Comparison of ENCODE assay signal across 8 mouse cellular contexts in genomic region chr7:112023601-112024445, GRCm38 (mm10). TPM values are rescaled to one million over a fixed set of nuclear protein-coding genes. Genes with fewer than 3 reads are reported as not detected.
A peak's percentile ranks its signal among the peaks of the same experiment; 100 is the strongest.
DNase-seq lines count a peak whose midpoint lies in the region; ATAC-seq and TF ChIP-seq lines count a peak whose summit lies in the region.

No protein-coding gene starts in this region.

- no peak for TF ChIP-seq CTCF in cerebellum, adult 2 months (IDR thresholded peaks at IDR 0.05; ENCODE audit: borderline replicate concordance, insufficient read depth, low read depth, low read length)
- no peak for TF ChIP-seq CTCF in thymus, adult 2 months (IDR thresholded peaks at IDR 0.05; ENCODE audit: borderline replicate concordance, control insufficient read depth, extremely low read depth, insufficient read depth, low read length, poor library complexity)

- WGBS in cerebellum, adult 2 months = under 1% methylated on average over 58 of the region's 58 CpGs
- under 1% methylated on average over 58 of the region's 58 CpGs for WGBS in thymus, adult 2 months
- under 1% methylated on average over 55 of the region's 58 CpGs for WGBS in forebrain, embryonic 12.5 days
- WGBS in kidney, embryonic 15.5 days = under 1% methylated on average over 58 of the region's 58 CpGs
- WGBS in midbrain, embryonic 12.5 days = under 1% methylated on average over 57 of the region's 58 CpGs

- DNase-seq in cerebellum, adult 2 months = no peak
- no peak for DNase-seq in cerebellum, postnatal 14 days
- DNase-seq in thymus, adult 2 months = peak; percentile 62
- DNase-seq in thymus, postnatal 4 days = no peak
- no peak for DNase-seq in ovary, postnatal 36 days (ENCODE audit: low spot score)

- H3K36me3 ChIP-seq in thymus, adult 2 months (ENCODE audit: control insufficient read depth, insufficient read depth, low read length) = no peaks in the 10 kb centered on the region; the same call in 1 of the 2 replicates
- H3K36me3 ChIP-seq in forebrain, embryonic 12.5 days (replicated peaks) = no peaks in the 10 kb centered on the region
- no peaks in the 10 kb centered on the region for H3K36me3 ChIP-seq in kidney, embryonic 15.5 days
- no peaks in the 10 kb centered on the region for H3K36me3 ChIP-seq in midbrain, embryonic 12.5 days

- H3K9ac ChIP-seq in forebrain, embryonic 12.5 days = peak overlapping the region; percentile 98
- peak overlapping the region; percentile 99 for H3K9ac ChIP-seq in kidney, embryonic 15.5 days
- peak overlapping the region; percentile 98 for H3K9ac ChIP-seq in midbrain, embryonic 12.5 days (replicated peaks)

- no peak for TF ChIP-seq POLR2A in cerebellum, adult 2 months (IDR thresholded peaks at IDR 0.05; ENCODE audit: borderline replicate concordance, insufficient read depth, low read length)
- no peak for TF ChIP-seq POLR2A in thymus, adult 2 months (IDR thresholded peaks at IDR 0.05; ENCODE audit: control insufficient read depth, extremely low read depth, insufficient read depth, low read length, poor library complexity)

- H3K4me3 ChIP-seq in cerebellum, adult 2 months (replicated peaks; ENCODE audit: insufficient read depth, low read depth, low read length) = peak overlapping the region; percentile 60
- peak overlapping the region; percentile 95 for H3K4me3 ChIP-seq in thymus, adult 2 months (ENCODE audit: control insufficient read depth, insufficient read depth, low read length)
- H3K4me3 ChIP-seq in forebrain, embryonic 12.5 days (replicated peaks) = peak overlapping the region; percentile 95
- peak overlapping the region; percentile 93 for H3K4me3 ChIP-seq in kidney, embryonic 15.5 days (replicated peaks)
- peak overlapping the region; percentile 90 for H3K4me3 ChIP-seq in midbrain, embryonic 12.5 days

- H3K9me3 ChIP-seq in forebrain, embryonic 12.5 days = no peaks in the 10 kb centered on the region
- H3K9me3 ChIP-seq in kidney, embryonic 15.5 days (replicated peaks) = no peaks in the 10 kb centered on the region
- no peaks in the 10 kb centered on the region for H3K9me3 ChIP-seq in midbrain, embryonic 12.5 days

- H3K4me2 ChIP-seq in forebrain, embryonic 12.5 days = peak overlapping the region; percentile 71
- peak overlapping the region; percentile 70 for H3K4me2 ChIP-seq in kidney, embryonic 15.5 days
- peak overlapping the region; percentile 83 for H3K4me2 ChIP-seq in midbrain, embryonic 12.5 days (replicated peaks)

- no peaks in the 10 kb centered on the region; the same call in 1 of the 2 replicates for H3K4me1 ChIP-seq in cerebellum, adult 2 months (ENCODE audit: control insufficient read depth, insufficient read depth, low read length)
- peaks cover 4% of the 10 kb centered on the region for H3K4me1 ChIP-seq in thymus, adult 2 months (replicated peaks; ENCODE audit: control insufficient read depth, insufficient read depth, low read length)
- peaks cover 26% of the 10 kb centered on the region for H3K4me1 ChIP-seq in forebrain, embryonic 12.5 days
- peaks cover 47% of the 10 kb centered on the region for H3K4me1 ChIP-seq in kidney, embryonic 15.5 days
- H3K4me1 ChIP-seq in midbrain, embryonic 12.5 days = peaks cover 39% of the 10 kb centered on the region

- no peaks in the 10 kb centered on the region; the same call in 1 of the 2 replicates for H3K27me3 ChIP-seq in cerebellum, adult 2 months (ENCODE audit: control insufficient read depth, insufficient read depth, low read length)
- no peaks in the 10 kb centered on the region for H3K27me3 ChIP-seq in thymus, adult 2 months (ENCODE audit: control insufficient read depth, insufficient read depth, low read length)
- no peaks in the 10 kb centered on the region for H3K27me3 ChIP-seq in forebrain, embryonic 12.5 days
- no peaks in the 10 kb centered on the region for H3K27me3 ChIP-seq in kidney, embryonic 15.5 days
- no peaks in the 10 kb centered on the region; the same call in 1 of the 2 replicates for H3K27me3 ChIP-seq in midbrain, embryonic 12.5 days

- peak; percentile 84 for ATAC-seq in forebrain, embryonic 12.5 days (ENCODE audit: low FRiP score)
- ATAC-seq in kidney, embryonic 15.5 days (replicated peaks; ENCODE audit: low FRiP score) = peak; percentile 80
- peak; percentile 81 for ATAC-seq in midbrain, embryonic 12.5 days (ENCODE audit: low FRiP score, low read depth)

- peak overlapping the region; percentile 78 for H3K27ac ChIP-seq in cerebellum, adult 2 months (ENCODE audit: insufficient read depth, low read length)
- peak overlapping the region; percentile 40 for H3K27ac ChIP-seq in thymus, adult 2 months (ENCODE audit: control insufficient read depth, insufficient read depth, low read length)
- H3K27ac ChIP-seq in forebrain, embryonic 12.5 days = peak overlapping the region; percentile 99
- peak overlapping the region; percentile 97 for H3K27ac ChIP-seq in kidney, embryonic 15.5 days
- H3K27ac ChIP-seq in midbrain, embryonic 12.5 days (replicated peaks) = peak overlapping the region; percentile 98

RNA-seq across cellular contexts. Expression of gene Usp47, which starts 0.5 kb away (rescaled TPM):
- polyA plus RNA-seq in cerebellum, adult 2 months (2012; rRNA removed) = 45.1 and 46.7 TPM in 2 replicates
- 12.6 and 13.2 TPM in 2 replicates for polyA plus RNA-seq in thymus, adult 2 months (2012; rRNA removed)
- polyA plus RNA-seq in forebrain, embryonic 12.5 days (2016; fragmentation: Nextera tagmentation; extraction: Ambion mirVana) = 113 and 115 TPM in 2 replicates
- 61.1 and 62.0 TPM in 2 replicates for polyA plus RNA-seq in kidney, embryonic 15.5 days (2015; fragmentation: Nextera tagmentation; extraction: Ambion mirVana)
- polyA plus RNA-seq in midbrain, embryonic 12.5 days (2016; fragmentation: Nextera tagmentation; extraction: Ambion mirVana) = 105 and 113 TPM in 2 replicates

Comparison
In these comparisons a context has a peak if more than half of its experiments do, and no peak if none do; other contexts are left out.
1. H3K27ac ChIP-seq: peak in every context shown above with its lines; median percentile 99 in forebrain, embryonic 12.5 days; 98 in midbrain, embryonic 12.5 days; 97 in kidney, embryonic 15.5 days; 78 in cerebellum, adult 2 months; 40 in thymus, adult 2 months.